Mouse (Mus musculus) heart, embryonic 13.5 days (tissue): Measurements from ENCODE around the gene Slc18a3. TPM values are rescaled to one million over a fixed set of nuclear protein-coding genes. Genes with fewer than 3 reads are reported as not detected.

Experiments
- ATAC-seq: fragments of 200-750 bp; cut with Nextera tagmentation; 2 replicates; pipeline ENCODE4 v1.8.0; 2017; ENCODE audit warnings: moderate TSS enrichment; ENCODE audit not compliant: insufficient number of reproducible peaks, low FRiP score, low TSS enrichment; ENCODE audit errors: extremely low read depth
- H3K27ac ChIP-seq: fragments of 300-500 bp; sonication (generic); replicated peaks from 2 replicates; pipeline ENCODE4 v1.5.1; 2015; ENCODE audit warnings: moderate library complexity, mild to moderate bottlenecking, inconsistent platforms
- H3K27me3 ChIP-seq: fragments of 300-500 bp; sonication (generic); replicated peaks from 2 replicates; pipeline ENCODE4 v1.6.1; 2015; ENCODE audit warnings: mild to moderate bottlenecking, inconsistent platforms
- H3K36me3 ChIP-seq: fragments of 300-500 bp; sonication (generic); 2 replicates; pipeline ENCODE4 v1.6.1; 2015; ENCODE audit warnings: mild to moderate bottlenecking, inconsistent platforms
- H3K4me1 ChIP-seq: fragments of 300-500 bp; sonication (generic); 2 replicates; pipeline ENCODE4 v1.6.1; 2015; ENCODE audit warnings: inconsistent platforms
- H3K4me2 ChIP-seq: fragments of 300-500 bp; sonication (generic); 2 replicates; pipeline ENCODE4 v1.6.1; 2015; ENCODE audit warnings: inconsistent platforms, mild to moderate bottlenecking, moderate library complexity
- H3K4me3 ChIP-seq: fragments of 300-500 bp; sonication (generic); 2 replicates; pipeline ENCODE4 v1.5.1; 2015; ENCODE audit warnings: moderate library complexity, mild to moderate bottlenecking, inconsistent platforms
- H3K9ac ChIP-seq: fragments of 300-500 bp; sonication (generic); 2 replicates; pipeline ENCODE4 v1.6.1; 2015; ENCODE audit warnings: inconsistent platforms, mild to moderate bottlenecking, moderate library complexity
- H3K9me3 ChIP-seq: fragments of 300-500 bp; sonication (generic); 2 replicates; pipeline ENCODE4 v1.6.1; 2016; ENCODE audit warnings: inconsistent platforms
- WGBS: fragments of 180-500 bp; shearing (Covaris S2); methylation state at CpG from one replicate; pipeline ENCODE4 v1.1.7; 2015; ENCODE audit warnings: mixed read lengths; 5-methylcytosine and 5-hydroxymethylcytosine counted together
- polyA plus RNA-seq: library from polyadenylated mRNA; unstranded; fragments of >200 nt; fragmentation: Nextera tagmentation; extraction: Ambion mirVana; gene quantifications from 2 replicates; pipeline ENCODE4 v1.2.1, GENCODE M21; 2015

Slc18a3 gene
- polyA plus RNA-seq, result 0.19 and 0.51 TPM in 2 replicates

DNA sequence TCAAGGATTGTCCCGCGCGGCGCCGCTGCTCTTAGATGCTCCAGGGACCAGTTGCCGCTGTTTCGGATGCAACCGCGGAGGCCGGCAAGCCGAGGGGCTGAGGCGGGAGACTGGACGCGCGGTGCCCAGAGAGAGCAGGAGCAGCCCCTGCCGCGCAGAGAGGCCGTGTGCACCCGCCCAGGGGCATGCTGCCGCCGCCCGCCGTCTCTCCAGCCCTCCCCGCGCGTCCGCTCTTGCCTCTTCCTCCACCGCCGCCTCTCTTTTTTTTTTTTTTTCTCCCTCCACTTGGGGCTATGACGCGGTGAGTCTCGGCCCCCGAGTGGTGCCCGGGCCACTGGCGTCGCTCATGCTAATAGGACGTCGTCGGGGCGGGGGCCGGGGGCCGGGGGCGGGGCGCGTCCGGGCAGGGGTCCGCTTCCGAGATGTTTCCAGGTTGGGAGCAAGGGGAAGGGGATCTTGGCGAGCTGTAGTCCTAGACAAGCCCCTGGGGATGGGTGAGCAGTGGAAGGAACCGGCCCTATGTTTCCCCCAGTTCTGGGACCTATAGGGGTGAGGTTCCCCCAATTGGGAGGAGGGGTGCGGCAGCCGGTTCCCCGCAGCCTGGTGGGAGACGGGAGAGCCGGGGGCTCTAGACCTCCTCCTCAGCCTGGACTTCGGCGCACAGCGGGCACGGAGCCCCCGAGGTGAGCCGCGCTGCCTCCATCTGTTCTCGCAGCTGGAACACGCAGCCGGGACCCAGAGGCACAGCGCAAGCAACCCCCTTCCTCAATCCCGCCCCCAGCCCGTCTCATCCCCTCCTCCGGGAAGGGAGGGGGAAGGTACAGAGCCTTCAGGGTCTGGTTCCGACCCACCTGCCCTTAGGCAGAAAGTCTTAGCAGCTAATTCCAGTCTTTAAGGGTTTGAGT is at the start of gene Slc18a3:
Slc18a3 (minus strand) TSS at position 250 of the 905 bp plus-strand sequence.
- Histone ChIP-seq H3K27me3 (peaks cover 97% of the 10 kb centered on the region), H3K9ac (no peak within 1 kb of the TSS; the same call in 1 of the 2 replicates), H3K4me3 (peak within 1 kb of the TSS; percentile 49), H3K4me2 (peak within 1 kb of the TSS; percentile 71), H3K9me3 (no peaks in the 10 kb centered on the region), H3K36me3 (no peaks in the 10 kb centered on the region), H3K4me1 (peaks cover 25% of the 10 kb centered on the region), H3K27ac (no peak within 1 kb of the TSS)
- WGBS, result under 1% methylated on average over 60 of the region's 70 CpGs
- no peak for ATAC-seq

DNA sequence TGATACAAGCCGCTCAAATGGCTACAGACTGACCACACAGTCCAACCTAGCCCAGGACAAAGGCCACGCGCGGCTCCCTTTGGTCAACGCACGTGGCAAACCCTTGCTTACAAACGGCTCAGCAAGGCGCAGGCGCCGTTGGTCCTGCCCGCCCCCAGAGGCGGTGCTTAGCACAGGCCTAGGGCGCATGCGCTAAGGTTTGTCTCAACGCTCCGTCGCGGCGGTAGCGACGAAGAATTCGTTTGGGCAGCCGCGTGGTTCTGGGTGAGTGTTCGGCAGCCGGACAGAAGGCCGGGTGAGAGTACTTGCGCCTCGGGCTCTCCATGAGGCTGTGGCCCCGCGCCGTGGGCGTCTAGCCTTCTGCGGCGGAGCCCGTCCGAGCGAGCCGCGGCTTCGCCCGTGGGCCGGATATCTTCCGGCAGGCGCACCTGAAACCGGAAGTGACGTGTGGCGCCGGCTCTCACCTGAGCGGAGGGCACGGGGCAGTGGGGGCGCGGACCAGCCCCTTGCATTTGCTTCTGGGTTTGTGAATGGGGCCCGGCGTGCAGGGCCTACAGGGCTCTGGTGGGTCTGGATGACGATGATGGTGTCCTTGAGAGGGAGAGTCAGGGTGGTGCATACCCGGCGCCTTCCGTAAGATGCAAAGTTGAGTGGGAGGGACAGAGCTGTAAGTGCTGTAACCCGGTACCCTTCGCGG is 48.8 kb upstream of the Slc18a3 start, which contains the start of gene Ercc6:
Ercc6 (plus strand) TSS at position 186 of the 697 bp plus-strand sequence.
- Histone ChIP-seq H3K4me3 (peak within 1 kb of the TSS; percentile 78), H3K9ac (peak within 1 kb of the TSS; percentile 84), H3K27me3 (no peaks in the 10 kb centered on the region; the same call in 1 of the 2 replicates), H3K4me1 (peaks cover 17% of the 10 kb centered on the region), H3K9me3 (no peaks in the 10 kb centered on the region), H3K36me3 (peaks cover 19% of the 10 kb centered on the region), H3K27ac (peak within 1 kb of the TSS; percentile 64), H3K4me2 (peak within 1 kb of the TSS; percentile 82)
- peak; percentile 89 for ATAC-seq
- under 1% methylated on average over 62 of the region's 62 CpGs for WGBS

DNA sequence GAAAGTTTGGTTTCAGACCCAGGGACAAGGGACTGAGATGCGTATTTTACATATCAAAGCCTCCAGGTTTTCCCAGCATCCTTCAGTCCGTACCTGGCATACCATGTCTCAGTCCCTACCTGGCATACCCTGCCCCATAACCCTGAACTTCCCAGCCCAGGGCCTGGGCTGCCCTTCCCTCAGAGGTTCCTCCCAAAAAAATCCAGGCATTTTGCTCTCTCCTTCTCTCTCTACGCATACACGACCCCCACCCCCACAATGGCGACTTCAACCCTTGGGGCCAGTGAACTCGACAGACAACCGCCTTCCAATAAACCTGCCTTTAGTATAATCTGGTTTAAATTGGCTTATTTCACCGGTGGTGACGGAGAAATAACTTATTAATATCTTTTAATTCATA is 48.3 kb upstream of the Slc18a3 start:
- no peak; the same call in 1 of the 2 replicates for ATAC-seq
- Histone ChIP-seq H3K27me3 (no peaks in the 10 kb centered on the region; the same call in 1 of the 2 replicates), H3K36me3 (peaks cover 16% of the 10 kb centered on the region), H3K4me1 (peaks cover 22% of the 10 kb centered on the region), H3K27ac (no peak overlapping the region), H3K9ac (peak overlapping the region; percentile 84), H3K4me3 (peak overlapping the region; percentile 78), H3K9me3 (no peaks in the 10 kb centered on the region), H3K4me2 (peak overlapping the region; percentile 82)
- WGBS, result 41% methylated on average over 9 of the region's 9 CpGs

DNA sequence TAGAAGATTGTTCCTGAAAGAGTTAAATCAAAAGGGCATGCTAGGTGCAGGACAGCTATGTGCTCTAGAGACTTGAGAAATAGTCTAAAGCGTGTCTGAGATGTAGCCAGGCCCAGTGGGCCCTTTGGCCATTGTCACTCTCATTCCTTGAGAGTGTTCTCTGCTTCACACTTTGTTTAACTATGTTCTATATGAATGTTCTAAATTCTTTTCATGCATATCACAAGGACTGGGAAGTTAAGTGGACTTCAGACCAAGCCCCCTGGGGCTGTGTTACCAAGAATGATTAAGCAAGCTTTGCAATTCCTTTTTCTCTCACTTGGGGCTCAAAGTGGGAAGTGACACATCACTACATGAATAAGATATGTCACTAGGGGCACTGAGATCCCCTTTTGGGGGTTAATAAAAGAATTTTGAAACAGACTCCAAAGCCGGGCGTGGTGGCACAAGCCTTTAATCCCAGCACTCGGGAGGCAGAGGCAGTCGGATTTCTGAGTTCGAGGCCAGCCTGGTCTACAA is 44.9 kb upstream of the Slc18a3 start:
- ATAC-seq, result no peak
- H3K4me2 ChIP-seq, result no peak overlapping the region
- H3K27me3 ChIP-seq, result no peaks in the 10 kb centered on the region; the same call in 1 of the 2 replicates
- H3K9ac ChIP-seq, result no peak overlapping the region
- H3K36me3 ChIP-seq, result no peaks in the 10 kb centered on the region
- peaks cover 17% of the 10 kb centered on the region for H3K4me1 ChIP-seq
- no peaks in the 10 kb centered on the region for H3K9me3 ChIP-seq
- WGBS, result 73% methylated on average over 6 of the region's 6 CpGs
- H3K4me3 ChIP-seq, result no peak overlapping the region
- H3K27ac ChIP-seq, result no peak overlapping the region

DNA sequence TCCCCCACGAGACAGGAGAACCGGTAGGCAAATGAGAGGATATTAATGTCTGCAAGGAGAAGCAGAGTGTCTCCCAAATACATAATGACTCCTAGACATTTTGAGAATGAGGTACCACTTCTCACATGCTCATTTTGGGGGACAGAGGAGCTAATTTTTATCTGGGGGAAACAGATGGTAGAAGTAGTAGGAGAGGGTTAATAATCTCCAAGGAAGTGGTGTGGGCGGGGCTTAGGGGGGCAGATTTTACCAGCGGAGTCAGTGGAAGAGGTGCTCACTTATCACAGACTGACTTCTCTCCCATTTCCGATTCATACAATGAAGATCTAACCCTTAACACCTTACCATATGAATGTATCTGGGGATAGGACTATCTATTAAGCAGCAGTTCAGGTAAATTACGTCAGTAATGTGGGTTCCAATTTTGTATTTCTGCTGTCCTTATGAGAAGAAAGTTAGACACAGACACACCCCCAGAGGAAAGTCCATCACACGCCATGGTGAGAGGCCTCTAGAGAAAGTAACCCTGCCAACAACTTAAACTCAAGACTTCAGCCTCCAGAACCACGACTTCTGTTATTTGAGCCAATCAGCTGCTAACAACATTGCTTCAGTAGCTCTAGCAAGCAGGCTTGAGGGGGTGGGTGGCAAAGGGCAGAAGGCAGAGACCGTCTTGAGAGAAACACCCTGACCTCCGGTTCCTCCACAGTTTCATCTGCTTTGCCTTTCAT is 43.6 kb upstream of the Slc18a3 start:
- H3K36me3 ChIP-seq, result no peaks in the 10 kb centered on the region
- WGBS, result 43% methylated on average over 10 of the region's 10 CpGs
- H3K27me3 ChIP-seq, result no peaks in the 10 kb centered on the region; the same call in 1 of the 2 replicates
- peaks cover 10% of the 10 kb centered on the region for H3K4me1 ChIP-seq
- H3K9me3 ChIP-seq, result no peaks in the 10 kb centered on the region
- no peak overlapping the region for H3K4me3 ChIP-seq
- no peak overlapping the region for H3K4me2 ChIP-seq
- no peak overlapping the region for H3K27ac ChIP-seq
- H3K9ac ChIP-seq, result no peak overlapping the region
- no peak for ATAC-seq

DNA sequence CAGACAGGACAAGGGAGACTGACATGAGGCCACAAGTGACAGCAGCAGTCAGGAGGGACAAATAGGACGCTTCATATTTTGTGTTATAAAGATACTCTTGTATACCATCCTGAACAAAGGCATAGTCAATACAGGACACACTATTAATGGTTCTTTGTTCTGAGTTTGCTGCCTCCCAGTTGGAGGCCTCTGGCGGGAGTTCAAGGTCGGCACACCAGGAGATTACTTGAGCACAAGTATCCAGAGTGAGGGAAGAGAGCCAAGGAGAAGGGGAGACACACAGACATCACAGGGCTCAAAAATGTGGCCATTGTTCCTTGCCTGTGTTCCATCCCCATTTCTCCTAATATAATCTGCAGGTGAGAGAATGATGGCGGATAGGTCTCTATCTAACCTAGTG is 42.6 kb upstream of the Slc18a3 start:
- no peak for ATAC-seq
- peaks cover 4% of the 10 kb centered on the region; the same call in 1 of the 2 replicates for H3K27me3 ChIP-seq
- no peak overlapping the region for H3K9ac ChIP-seq
- 74% methylated on average over 4 of the region's 4 CpGs for WGBS
- H3K4me3 ChIP-seq, result no peak overlapping the region
- H3K36me3 ChIP-seq, result no peaks in the 10 kb centered on the region
- H3K4me1 ChIP-seq, result peaks cover 6% of the 10 kb centered on the region; the same call in 1 of the 2 replicates
- no peaks in the 10 kb centered on the region for H3K9me3 ChIP-seq
- no peak overlapping the region for H3K4me2 ChIP-seq
- H3K27ac ChIP-seq, result no peak overlapping the region

DNA sequence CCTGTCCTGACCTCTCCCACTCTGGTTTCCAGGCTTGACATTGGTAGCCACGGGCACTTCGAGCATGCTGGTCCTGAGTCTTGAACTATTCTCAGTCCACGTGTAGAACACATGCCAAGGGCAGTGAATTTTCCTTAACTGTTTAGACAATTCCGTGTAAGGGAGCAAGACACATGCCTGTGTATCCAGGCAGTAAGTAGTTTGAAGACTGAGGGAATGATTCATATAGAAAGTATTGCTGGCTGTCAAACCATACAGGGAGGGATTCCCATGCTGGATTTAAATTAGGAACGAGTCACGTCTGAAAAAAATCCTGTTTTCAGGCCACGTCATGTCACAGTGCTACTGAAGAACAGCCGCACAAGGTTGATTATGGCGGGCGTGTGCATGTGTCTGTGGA is 41.7 kb upstream of the Slc18a3 start:
- Histone ChIP-seq H3K9ac (no peak overlapping the region), H3K9me3 (no peaks in the 10 kb centered on the region), H3K4me2 (no peak overlapping the region), H3K27ac (no peak overlapping the region), H3K4me1 (peaks cover 6% of the 10 kb centered on the region; the same call in 1 of the 2 replicates), H3K27me3 (peaks cover 4% of the 10 kb centered on the region), H3K36me3 (no peaks in the 10 kb centered on the region), H3K4me3 (no peak overlapping the region)
- WGBS, result 80% methylated on average over 10 of the region's 10 CpGs
- ATAC-seq, result no peak

DNA sequence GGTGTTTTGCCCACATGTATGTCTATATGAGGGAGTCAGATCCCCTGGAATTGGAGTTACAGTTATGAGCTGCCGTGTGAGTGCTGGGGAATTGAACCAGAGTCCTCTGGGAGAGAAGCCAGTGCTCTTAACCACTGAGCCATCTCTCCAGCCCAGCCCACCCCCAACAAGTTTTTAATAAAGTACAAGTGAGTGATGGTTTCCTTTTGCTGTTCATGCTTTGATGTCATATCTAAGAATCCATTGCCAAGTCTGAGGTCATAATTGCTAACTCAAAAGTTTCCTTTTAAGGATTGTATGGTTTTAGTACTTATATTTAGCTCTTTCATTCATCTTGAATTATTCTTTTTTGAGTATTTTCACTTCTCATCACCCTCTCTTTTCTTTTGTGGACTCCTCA is 39.2 kb upstream of the Slc18a3 start:
- Histone ChIP-seq H3K4me3 (no peak overlapping the region), H3K36me3 (no peaks in the 10 kb centered on the region), H3K27ac (no peak overlapping the region), H3K9ac (no peak overlapping the region), H3K4me1 (peaks cover 6% of the 10 kb centered on the region; the same call in 1 of the 2 replicates), H3K4me2 (no peak overlapping the region), H3K27me3 (peaks cover 4% of the 10 kb centered on the region; the same call in 1 of the 2 replicates), H3K9me3 (no peaks in the 10 kb centered on the region)
- 73% methylated on average over 1 of the region's 1 CpGs for WGBS
- no peak for ATAC-seq

DNA sequence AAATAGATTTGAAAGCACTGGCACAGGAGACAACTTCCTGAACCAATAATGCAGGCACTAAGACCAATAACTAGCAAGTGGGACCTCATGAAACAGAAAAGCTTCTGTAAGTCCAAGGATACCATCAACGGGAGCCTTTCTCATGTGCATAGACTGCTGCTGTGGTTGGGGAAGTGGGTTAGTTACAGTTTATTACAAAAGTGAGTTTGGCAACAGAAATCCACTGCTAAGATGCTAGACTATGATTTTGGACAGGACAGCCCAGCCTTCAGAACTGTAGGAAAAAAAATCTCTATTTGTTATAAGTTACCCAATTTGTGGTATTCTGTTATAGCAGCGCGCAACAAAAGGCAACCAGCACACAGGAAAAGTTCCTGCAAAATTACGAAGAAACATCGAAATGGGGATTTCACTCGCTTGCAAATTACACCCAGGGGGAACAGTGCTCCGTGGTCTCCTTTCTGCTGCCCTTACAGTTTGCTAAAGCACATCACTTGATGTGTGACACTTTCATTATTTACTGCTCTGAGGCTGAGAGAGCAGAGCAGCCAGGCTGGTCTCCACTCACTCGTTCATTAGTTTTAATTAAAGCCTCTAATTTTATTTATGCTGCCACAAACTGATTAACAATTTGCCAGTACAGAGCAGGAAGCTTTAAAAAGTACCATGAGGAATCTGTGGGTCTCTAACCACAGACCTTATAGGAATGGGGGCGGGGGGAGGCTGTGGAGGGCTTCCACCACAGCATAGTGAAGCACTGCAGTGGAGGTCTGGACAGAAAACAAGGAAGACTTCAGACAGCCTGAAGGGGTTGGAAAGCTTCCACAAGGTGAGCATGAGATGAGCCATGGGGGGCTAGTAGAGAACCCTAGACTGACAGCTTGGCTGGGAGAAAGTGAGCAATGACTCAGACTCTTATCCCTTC is 38.4 kb upstream of the Slc18a3 start:
- Histone ChIP-seq H3K4me2 (no peak overlapping the region), H3K4me3 (no peak overlapping the region), H3K27ac (no peak overlapping the region), H3K27me3 (peaks cover 4% of the 10 kb centered on the region; the same call in 1 of the 2 replicates), H3K9ac (no peak overlapping the region), H3K9me3 (no peaks in the 10 kb centered on the region), H3K4me1 (peaks cover under 1% of the 10 kb centered on the region; the same call in 1 of the 2 replicates), H3K36me3 (no peaks in the 10 kb centered on the region)
- no peak for ATAC-seq
- 71% methylated on average over 9 of the region's 9 CpGs for WGBS

DNA sequence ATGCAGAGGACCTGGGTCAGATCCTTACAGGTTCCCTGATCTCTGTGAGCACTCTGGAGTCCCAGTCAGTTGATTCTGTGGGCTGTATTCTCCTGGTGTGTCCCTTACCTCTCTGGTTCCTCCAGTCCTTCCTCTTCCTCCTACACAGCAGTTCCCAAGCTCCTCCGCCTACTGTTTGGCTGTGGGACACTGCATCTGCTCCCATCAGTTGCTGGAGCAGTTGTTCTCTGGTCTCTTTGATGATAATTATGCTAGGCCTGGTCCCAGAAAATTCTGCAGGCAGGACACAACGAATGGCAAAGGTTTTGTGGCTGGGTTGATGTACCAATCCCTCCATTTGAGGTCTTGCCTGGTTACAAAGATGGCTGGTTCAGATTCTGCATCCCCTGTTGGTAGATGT is 36.7 kb upstream of the Slc18a3 start:
- Histone ChIP-seq H3K4me3 (no peak overlapping the region), H3K4me2 (no peak overlapping the region), H3K36me3 (no peaks in the 10 kb centered on the region), H3K27ac (no peak overlapping the region), H3K9me3 (no peaks in the 10 kb centered on the region), H3K9ac (no peak overlapping the region), H3K27me3 (peaks cover 4% of the 10 kb centered on the region; the same call in 1 of the 2 replicates), H3K4me1 (no peaks in the 10 kb centered on the region)
- WGBS, result 59% methylated on average over 2 of the region's 2 CpGs
- no peak for ATAC-seq
